Mouse (Mus musculus): ENCODE measurements around the gene Naa11.

Naa11 gene

DNA sequence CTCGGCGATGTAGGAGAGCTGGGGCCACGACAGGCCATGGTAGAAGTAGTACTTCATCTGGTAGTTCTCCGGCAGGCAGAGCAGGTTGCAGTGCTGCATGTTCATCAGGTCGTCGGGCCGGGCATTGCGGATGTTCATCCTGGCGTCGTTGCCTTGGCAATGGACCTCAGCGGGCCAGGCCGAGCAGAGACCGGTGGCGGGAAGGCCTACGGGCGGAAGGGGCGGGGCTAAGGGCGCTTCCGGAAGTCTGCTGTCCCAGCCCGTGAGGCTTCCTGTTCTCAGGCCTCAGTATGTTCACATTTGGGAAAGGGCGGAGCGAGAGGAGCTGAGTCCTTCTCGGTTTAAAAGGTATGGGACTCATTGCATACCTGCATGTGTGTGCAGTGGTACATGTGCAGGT, at the start of gene Naa11:
Gene Naa11 (minus strand): TSS at position 220 of the 400 bp plus-strand sequence.
- DNase-seq, result no peak

DNA sequence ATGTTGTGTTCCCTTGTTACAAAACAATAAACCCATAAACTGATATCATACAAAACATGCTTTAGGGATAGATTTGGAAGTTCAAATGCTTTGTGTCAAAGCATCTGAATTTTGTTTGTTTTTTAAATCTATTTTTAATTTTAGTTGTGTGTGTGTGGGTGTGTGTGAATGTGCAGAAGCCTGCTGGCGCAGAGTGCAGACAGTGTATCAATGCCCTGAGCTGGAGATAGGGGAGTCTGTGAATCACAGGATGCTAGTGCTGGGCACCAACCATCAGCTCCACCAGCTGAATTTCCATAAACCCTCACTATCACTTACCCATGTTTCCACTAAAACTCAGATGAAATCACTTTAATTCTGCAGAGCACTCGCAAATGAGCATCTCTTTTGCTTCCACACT, 40.3 kb upstream of the Naa11 start:
- no peak for DNase-seq

DNA sequence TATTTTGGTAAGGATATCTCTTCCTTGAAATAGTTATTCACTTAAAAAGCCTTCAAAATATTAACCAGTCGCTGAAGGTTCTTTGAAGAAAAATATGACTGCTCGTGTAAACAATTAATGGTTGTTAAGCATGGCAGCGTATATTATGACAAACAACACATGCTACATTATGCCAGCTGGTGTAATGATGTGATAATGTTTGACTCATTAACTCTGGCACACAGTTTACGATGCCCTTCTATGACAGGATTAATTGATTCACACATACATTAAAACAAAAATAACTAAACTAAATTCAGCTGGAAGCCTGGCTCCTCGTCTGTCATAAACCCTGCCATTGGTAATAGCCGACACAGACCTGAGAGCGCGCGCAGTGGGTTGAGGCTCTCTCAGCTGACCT, 37.8 kb upstream of the Naa11 start:
- DNase-seq, result no peak

DNA sequence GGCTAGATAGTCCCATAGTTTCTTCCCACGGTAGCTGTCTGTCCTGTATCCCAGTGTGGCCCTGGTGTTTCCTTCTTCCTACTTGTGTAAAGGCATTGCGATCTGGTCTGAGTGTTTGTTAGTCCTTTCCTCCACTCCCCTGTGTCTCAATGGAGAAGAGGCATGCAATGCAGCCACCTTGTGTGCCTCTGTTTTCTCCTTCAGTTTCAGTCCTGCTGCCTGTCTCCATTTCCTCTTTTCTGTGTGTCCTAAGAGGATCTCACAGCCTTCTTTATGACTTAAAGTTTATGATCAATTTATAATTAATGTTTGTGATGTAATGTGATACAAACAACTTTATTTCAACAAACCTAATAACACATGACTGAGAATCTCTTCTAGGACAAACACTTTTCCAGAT, 29.5 kb upstream of the Naa11 start:
- DNase-seq, result no peak

DNA sequence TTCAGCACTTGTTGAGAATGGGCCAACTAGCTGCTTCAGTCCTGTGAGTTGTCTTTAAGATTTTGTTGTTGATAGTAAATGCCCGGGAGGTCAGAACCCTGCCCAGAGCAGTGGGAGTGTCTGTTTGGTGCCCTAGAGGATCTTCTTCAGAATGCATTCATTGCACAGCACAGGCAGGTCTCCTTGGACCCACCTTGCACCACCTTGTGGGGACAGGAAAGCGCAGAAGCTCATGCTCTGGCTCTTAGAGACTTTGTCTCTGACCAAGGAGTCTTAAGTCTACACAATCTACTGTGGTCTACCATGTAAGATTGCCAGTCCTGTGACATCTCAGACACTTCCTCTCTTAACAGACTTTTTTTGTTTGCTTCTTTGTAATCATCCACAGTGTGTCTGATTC, 25.0 kb upstream of the Naa11 start:
- no peak for DNase-seq

DNA sequence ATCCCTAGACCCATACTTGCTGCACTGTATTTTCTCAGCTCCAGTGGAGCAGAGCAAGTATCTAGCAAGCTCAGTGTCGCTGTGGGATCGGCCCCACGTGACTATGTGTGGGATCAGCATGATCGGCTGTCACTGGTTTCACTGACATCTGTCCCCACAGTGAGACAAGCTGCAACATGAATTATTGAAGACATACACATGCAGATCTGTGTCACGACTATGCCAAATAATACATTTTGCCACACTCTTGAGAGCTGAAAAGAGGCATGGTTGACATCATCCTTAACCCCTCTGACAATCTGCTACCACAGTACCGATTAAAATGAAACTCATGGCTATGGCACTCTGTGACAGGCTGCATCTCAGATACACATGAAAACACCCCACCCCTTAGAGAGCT, 23.7 kb upstream of the Naa11 start:
- no peak for DNase-seq

DNA sequence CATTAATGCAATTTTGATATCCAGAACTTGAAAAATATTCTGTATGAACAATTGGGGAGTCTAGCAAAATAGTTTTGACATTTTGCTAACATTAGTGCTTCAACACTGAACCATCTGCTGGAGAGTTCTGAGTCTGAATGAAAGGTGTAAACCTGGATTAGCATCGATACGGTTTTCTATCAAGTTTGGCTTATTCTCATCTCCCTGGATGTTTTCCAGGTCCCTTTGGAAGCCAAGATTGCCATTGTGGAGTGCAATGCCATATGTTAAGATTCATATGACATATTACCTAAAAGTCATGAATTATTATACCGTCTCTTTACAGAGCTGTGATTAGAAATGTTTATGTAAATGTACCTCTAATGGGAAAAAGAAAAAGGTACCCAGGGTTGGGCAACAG, 21.5 kb upstream of the Naa11 start:
- DNase-seq, result no peak

DNA sequence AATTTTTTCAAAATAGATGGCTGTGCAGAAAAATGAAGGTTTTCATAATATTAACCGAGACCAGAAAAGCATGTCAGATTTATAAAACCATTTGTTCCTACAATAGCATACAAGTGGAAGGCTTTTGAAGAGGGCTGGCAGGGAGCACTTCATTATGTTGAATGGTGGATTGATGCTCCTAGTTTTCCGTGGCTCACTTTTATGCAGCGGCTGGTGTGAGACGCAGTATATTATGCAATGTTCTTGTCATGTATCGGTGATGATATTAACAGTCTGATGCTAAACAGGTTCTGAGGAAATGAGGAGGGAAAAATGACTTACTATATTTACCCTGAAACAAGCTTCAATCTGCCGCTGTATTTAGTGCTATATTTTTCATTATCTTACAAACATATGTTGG, 18.0 kb upstream of the Naa11 start:
- DNase-seq, result no peak

DNA sequence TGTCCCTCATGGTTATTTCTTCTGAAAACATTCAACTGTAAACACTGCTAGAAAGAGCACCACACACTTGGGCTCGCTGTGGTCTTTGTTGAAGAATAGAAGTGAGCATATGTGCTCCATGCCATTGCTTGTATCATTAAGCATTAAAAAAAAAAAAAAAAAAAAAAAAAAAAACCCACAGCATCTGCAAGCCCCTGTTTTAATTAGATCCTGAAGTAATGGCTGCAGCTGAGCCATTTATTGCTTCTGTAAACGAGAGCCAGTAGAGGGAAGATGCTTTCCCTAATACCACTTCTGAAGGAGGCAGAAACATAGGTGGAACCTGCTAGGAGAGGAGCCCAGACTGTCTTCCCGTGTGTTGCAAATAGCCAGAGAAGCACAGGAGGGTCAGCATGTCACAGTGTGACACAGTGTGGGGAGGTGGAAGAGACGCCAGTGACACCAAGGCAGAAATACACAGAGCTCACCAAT, 17.1 kb upstream of the Naa11 start:
- DNase-seq, result no peak

DNA sequence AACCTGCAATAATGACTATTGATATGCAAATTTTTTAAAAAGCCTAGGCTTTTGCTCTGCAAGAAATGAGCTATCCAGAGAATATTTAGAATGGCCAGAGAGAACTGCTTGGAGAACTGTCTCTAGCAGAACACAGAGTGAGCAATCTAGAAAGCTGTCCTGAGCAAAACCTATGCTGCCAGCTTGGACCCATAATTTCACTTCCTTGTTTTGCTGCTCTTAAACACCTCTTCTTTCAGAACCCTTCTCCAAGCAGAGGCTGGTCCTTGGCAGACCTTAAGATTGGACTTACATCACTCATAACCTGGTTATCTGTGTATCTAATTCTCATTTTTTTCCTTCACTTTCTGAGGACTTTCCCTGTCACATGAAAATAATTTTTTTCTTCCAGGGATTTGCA, 8.9 kb upstream of the Naa11 start:
- DNase-seq, result no peak

DNA sequence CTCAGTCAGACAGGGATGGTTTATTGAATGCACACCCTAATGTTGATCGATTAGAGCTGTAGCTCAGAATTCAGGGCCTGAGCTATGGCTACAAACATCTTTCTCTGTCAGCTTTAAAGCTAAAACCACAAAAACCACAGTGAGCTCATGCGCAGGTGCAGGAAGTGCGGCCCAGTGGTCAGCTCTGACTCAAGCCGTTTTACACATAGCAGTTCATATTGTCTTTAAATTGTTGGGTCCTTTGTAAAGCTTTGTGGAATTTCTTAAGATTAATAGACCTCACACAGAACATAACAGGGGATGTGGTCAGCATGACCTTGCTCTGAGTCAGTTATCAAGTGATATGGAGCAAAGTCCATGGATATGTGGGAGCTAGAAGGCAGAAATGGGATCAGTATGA, 5.4 kb upstream of the Naa11 start:
- DNase-seq, result no peak

DNA sequence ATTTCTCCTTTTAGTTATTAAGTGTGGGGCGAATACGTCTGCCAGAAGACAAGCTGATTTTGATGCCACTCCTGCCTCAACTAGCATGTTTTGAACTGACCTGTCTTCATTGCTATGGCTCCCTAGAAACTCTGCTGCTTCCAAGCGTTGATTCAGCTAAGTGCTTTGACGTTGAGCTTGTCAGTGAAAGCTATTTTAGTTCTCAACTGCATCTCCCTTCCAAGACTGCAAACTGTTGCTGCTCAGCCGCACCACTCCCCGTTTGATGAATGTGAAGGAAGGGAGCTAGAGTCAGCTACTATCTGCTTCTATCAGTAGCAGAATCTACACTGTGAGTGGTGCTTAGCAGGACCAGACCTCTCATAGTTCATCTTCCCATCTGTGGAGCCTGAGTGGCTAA, 4.6 kb downstream of the Naa11 start:
- DNase-seq, result no peak

DNA sequence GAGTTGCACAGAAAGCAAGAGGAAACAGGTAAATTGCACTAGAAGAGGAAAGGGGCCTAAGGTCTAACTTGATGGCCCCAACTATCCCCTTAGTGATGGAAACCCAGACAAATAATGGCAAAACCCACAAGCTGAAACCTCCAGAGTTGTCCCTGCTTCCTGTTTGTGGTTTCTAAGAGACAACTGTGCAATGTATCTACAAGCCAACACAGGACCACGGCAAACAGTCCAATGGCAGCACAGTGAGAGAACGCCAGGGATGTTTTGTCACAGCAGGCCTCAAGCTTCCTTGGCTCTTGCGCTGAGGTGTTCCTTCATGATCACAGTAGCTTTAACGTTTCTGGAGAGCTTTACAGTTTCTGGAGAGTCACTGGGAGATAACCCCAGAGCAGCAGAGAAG, 7.8 kb downstream of the Naa11 start:
- no peak for DNase-seq

DNA sequence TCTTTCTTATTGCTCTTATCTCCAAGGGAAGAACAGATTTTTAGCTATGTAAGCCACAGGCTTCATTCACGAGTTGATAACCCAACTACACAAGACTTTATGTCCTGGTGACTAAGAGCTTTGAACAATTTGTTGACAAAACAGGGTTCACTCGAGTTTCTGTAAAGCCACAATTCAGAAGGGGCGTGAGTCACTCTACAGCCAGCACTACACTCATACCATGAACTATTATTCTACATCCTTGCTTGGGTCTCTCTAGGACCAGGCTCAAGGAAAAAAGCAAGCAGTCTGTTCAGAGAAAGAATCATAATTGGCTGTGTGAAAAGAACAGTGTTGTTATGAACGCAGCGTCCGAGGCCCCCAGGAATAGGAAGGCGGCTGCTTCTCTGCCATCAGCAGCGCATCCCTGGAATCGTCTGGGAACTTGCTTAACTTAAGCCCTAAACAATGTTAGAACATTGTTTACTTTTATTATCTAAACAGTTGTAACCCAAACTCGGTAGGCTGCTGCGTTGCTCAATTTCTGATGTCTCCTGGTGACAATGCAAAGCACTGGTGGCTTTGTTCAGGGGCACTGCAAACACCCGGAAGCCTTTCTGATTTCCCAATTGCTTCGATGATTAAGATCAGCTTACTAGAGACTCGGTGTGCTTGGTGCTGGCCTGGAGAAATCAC, 9.5 kb downstream of the Naa11 start:
- no peak for DNase-seq

DNA sequence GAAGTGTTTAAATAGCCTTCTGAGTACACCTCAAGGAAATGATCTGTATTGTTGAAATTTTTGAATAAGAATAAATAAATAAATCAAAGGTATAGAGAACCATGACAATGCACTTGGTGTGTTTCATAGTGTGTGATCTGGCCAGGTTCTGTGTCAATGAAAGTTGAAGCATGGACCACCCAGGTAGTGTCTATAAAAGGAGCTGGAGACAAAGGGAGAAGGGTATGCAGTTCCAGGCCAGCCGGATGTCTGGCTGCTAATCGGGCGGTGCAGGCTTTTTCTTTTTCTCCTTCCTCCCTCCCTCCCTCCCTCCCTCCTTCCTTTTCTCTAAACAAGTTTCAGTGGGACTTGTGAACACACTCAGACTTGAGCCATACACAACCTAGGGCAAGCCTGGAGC, 12.2 kb downstream of the Naa11 start:
- DNase-seq, result no peak

DNA sequence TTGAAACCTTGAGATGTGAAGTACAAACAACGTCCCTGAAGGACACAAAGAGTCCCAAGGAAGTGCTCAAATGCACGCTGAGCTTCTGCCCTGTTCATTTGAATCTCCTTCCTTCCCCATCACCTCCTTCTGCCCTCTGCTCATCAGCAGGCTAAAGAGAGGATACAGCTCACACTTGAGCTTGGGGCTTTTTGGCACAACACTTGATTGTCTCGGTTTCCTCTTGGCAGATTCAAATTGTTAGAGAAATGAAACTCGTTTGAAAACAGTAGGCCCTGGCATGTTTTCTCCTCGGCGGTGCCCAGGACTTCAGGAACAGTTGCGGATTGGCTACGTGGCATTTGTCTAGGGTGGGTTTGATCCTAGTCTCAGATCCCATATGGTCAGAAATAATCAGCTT, 27.4 kb downstream of the Naa11 start:
- no peak for DNase-seq

DNA sequence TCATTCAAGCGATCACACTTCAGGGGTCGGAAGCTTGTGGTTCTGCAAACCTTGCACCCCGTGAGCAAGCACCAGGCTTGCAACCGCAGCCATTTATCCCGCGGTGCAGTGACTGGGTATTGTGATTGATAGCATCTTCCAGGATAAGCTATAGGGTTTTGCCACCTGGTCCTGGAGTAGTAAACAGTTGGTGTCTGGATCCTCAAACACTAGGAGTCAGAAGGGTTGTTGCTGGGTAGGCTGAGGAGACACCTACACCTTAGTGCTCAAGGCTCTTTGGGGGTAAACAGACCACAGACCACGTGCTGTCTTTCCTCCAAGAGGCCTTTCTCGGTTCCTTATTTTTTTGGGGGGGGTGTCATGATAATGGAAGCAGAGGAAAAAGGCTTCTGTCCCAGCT, 27.9 kb downstream of the Naa11 start:
- DNase-seq, result no peak

DNA sequence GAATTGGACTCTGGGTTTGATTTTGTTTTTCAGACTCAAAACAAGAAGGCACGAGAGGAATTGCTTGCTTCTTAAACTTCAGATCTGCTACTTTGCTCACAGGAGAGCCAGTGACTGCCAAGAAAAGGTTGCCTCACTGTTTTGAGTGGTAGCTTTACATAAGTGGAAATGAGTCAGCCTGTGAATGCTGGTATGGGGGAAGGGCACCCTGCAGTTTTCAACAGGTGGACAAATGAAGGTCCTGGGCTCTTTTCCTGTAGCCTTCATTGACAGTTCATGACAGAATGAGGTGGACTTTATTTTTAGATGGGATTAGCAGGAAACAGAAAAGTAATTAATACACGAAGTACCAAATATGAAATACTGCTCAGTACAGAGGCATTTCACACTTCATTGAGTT, 29.6 kb downstream of the Naa11 start:
- DNase-seq, result peak; percentile 40 to 64

DNA sequence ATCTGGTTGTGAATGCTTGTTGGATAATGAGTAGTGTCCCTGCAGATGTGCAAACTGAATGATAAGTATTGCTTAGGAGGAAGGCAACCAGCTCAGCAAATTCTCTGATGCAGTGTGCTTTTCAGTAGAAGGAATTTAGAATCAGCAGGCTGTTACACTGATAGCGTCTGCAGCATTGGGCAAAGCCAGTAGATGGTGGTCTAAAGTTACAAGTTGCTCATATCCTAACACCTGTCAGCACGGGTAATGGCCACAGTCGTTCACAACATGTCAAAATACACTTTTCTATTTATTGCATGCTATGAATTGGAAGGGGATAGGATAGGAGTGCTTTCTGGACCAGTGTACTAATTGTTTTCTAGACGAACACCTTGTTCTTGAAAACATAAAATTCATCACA, 33.1 kb downstream of the Naa11 start:
- DNase-seq, result no peak

DNA sequence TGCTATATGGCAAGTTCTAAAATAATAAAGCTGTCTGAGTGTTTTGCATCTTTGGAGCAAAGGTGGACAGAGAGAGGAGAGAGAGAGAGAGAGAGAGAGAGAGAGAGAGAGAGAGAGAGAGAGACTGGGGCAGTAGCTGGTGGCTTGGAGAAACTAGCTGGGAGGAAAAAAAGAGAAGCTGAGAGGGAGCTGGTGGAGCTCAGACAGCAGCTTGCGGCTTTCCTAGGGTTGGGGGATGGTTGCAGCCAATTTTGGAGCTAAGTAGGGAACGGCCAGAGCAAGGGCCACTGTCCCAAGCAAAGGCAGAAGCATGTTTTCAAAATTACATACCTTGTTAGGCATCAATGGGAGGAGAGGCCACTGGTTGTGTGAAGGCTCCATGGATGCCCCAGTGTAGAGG, 36.0 kb downstream of the Naa11 start:
- no peak for DNase-seq

DNA sequence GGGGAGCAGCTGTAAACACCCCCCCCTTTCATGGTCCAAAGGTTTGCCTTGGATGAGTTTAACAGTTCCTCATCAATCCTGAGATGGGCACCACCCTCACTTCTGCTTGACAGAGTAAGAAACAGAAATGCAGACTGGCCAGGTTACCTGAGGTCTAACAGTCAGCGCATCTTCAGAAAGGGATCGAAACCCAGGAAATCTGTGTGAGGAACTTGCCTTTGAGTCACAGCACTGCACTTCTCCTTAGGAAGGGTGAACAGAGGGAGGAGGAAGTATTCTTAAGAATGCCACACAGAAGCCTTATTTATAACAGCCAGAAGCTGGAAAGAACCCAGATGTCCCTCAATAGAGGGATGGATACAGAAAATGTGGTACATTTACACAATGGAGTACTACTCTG, 37.0 kb downstream of the Naa11 start:
- no peak for DNase-seq

DNA sequence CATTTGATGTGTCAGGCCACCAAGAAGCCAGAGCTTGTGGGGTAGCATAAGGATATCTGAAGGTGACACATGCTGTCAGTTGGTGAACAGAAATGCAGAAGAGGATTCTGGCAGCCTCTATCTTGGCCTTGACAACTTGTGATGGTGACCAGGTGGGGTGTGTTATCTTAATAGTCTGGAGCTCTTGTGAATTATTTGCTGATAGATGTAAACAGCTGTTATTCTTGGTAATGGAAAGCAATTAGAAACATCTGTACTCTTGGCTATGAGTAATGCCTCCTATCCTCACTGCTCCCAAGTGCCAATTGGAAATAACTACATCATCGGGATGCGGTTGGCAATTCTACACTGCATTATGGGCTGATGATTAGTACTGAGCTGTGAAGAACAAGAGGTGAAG, 43.4 kb downstream of the Naa11 start:
- DNase-seq, result peak in 1 of 2 experiments; percentile 7

DNA sequence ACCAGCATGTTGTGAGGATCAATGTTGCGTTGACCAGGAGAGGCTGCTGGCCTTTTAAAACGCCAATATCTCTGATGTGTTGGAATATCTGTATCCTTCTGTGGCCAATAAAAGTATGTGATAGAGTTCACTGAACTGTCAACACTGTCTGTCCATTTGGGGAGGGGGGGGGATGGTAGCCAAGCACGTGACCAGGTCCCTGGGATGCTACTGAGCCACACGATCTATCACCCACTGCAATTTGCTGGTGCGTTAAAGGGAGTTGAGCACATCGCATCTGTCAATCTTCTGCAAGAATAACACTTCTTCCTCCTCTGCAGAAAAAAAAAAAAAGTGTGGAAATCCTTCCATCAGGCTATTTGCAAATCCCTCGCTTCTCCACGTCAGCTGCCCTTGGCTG, 43.9 kb downstream of the Naa11 start:
- DNase-seq, result no peak

DNA sequence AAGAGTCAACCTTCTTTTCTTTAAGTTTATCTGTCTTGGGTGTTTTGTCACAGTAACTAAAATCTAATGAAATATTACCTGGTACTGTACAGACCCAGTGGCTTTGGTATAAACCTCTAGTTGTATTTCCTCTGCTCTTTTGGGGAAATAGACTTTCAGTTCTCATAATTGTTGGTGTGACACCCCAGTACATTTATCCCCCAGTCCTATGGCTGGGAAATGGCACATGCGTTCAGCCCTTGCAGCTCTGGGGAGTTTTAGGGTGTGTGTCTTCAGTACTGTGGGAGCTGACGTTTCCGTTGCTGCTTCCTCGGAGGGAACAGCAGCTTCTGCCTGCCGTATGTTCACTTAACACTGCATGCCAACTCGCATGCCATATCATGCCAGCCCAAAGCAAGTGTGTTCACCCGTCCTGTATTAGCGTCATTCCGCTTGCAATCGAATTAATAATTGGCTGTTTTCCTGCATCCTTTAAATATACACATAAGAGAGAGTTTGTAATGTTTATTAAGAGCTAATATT, 46.4 kb downstream of the Naa11 start:
- no peak for DNase-seq

DNA sequence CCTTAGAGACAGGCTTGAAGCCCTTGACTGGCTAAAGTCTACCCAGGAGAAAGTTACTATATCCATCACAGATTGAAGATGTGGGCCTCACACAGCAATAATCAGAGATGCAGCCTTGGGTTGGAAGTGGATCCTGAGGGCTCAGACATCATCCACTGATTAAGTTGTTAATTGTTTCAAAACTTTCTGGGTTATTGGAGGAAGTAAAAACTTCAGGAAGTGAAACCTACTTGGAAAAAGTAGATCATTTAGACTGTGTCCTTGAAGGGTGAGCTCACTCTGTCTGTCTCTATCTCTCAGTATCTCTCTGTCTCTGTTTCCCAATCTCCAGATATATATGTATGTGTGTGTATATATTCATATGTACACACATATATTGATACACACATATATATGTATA, 47.0 kb downstream of the Naa11 start:
- DNase-seq, result no peak

Data from lung, adult 18-20 months (tissue).